Mouse (Mus musculus) liver, adult (tissue): Measurements from ENCODE around the gene Pfn2.

Experiments used
- GATA4 ChIP-seq: IDR thresholded peaks from 2 replicates; pipeline ENCODE4 v1.6.1; 2014; ENCODE audit warnings: mild to moderate bottlenecking, low read length; ENCODE audit not compliant: insufficient replicate concordance

Pfn2 gene

DNA sequence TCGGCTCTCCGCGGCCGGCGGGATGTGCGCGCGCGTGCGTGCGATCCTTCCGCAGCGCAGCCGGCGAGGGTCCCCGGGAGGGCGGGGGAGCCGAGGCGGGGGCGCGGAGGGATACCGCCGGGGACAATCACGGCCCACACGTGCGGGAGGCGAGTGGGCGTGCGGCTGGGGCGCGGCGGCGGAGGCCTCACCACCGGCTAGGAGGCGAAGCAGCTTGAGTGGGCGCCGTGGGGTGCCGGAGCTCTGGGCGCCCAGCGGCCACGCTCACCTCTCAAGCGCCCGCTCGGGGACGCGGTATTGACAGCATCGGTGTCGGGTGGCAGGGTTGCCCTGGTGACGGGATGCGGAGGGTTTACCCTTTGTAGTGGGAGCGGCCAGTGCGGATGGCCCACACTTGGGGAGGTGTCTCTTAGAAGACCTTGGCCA is at the start of gene Pfn2:
Gene Pfn2 (minus strand): TSS at position 320 of the 426 bp plus-strand sequence.
- TF ChIP-seq GATA4: no peak

DNA sequence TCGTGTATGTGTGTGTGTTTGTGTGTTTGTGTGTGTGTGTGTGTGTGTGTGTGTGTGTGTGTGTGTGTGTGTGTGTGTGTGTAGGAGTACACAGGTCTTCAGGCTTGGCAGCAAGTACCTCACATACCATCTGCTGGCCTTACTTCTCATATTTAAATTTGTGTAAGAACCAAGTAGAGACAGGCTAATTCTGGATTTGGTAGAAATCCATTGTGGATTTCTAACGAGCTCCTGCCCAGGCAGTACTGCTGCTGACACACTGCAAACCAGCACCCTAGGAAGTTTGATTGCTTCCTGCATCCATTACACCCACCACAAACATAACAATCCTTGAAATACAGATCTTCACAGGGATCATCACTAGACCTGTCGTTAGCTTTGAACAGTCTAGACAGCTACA is 35.1 kb upstream of the Pfn2 start:
- TF ChIP-seq GATA4: no peak

- no peak for TF ChIP-seq GATA4
These were observed 743 bp downstream of the Pfn2 start for GRCm38 (mm10) chr3:57846912-57847759.

GRCm38 (mm10) chr3:57846662-57846911 is 1.3 kb downstream of the Pfn2 start:
- TF ChIP-seq GATA4: no peak

DNA sequence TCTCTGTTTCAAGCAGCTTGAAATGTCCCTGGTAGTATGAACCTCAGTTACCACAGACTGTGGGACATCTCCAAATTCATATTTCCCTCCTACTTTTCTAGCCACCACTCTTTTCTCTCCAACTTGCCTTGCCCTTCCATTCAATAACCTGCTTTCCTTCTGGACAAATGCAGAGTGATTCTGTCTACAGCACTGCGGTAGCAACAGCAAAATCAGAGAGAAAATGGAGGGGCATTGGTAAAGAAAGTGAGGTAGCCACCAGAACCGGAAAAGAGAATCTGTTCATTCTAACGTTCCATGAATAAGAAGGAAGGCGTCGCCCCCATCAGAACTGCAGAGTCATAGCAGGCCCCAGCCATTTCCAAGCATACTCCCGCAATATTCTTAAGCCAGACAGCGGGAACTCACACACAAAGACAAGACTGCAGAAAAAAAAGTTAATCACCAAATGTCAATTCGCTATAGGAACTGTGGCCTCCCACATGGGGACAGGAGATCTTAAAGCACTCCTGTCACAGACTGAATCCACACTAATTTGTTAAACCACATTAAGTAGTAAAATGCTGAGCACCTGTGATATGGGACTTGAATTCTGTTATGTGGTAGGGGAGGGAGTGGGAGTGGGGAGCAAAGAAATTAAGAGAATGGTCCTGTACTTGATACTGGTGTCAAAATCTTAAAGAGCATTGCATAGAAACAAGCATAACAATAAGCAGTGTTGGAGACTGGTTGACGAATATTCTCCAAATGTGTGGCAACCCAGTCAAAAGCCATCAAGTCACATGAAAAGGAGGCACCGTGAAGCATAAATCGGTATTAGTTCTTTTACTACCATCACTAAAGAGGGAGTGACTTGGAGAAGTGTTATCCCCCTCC is 1.9 kb downstream of the Pfn2 start:
- no peak for TF ChIP-seq GATA4

DNA sequence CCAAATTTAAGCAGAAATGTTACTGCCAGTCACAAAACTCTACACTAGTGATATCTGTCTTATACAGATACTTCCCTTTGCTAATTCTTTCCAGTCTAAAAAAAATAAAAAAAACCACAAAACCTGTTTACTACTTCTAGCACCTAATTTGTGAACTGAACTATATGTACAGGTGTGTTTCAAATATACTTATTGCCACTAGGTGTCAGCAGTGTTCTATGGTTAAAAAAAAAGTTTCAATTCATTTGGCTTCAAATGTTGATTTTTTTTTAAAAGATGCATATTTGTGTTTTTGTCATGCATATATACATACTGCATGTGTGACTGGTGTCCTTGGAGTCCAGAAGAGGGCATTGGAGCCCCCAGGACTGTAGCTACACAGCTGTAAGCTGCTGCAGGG is 4.1 kb downstream of the Pfn2 start:
- no peak for TF ChIP-seq GATA4

DNA sequence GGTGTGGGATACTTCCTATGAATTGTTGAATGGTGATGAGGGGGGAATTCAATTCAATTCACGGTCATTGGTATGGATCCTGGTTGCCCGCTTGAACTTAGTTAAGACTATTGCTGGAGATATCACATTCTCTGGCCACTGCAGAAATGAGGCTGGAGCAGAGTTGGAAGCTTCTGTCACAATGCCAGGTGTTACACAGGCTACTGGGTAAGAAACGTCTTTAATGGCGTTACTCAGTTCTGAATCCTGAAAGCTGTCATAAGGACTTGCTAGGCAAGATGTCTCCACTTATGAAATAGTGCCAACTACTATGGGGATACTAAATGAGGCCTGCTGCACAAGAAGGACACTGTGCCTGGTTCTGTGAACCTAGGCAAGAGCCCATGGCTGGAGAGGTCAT is 11.0 kb downstream of the Pfn2 start:
- TF ChIP-seq GATA4: no peak

DNA sequence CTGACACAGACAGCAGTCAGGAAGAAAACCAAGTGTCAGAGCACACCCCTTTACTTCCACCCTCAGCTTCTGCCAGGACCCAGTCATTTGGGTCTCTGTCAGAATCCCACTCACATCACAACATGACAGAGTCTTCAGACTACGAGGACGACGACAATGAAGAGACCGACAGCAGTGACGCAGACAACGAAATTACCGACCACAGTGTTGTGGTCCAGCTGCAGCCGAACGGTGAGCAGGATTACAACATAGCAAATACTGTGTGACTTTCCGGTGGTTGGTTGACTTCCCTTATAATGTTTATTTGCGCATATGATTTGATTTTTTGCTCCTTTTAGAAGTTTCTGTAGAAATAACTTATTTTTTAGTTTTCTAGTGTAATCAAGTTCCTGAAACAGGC is 14.3 kb downstream of the Pfn2 start:
- TF ChIP-seq GATA4: no peak

- no peak for TF ChIP-seq GATA4
These were observed 22.0 kb downstream of the Pfn2 start for GRCm38 (mm10) chr3:57825866-57826265.

DNA sequence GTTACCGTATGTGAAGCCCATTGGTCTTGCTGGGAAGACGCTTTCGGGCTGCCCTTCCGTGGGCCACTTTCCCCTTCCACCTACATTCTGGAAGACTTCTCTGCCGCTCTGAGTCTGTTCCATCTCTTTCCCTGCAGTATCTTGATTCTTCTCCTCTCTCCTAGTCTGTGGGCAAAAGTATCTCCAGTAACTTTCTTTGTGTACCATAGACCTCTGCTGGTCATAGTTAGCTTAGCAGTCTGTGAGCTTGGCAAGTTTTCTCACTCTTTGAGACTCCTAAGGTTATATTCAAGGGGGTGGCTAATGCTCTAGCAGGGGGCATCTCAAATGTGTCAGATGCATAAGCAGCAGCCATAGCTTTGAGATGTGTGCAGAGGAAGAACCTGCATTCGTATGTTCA is 32.4 kb downstream of the Pfn2 start:
- TF ChIP-seq GATA4: no peak
